Mouse (Mus musculus) spleen, adult 18-20 months (tissue): Measurements from ENCODE around the gene Nudt19.
"Not testable (repeated sequence)": the region's sequence is repeated elsewhere in the genome, so short reads cannot be mapped to it uniquely, and the experiment has no call there.

Experiments
- DNase-seq, 2 experiments: peaks; one replicate each; pipeline ENCODE4 v3.0.0; 2022; ENCODE audit warnings: mixed read lengths in 2 of 2

Gene Nudt19

GRCm38 (mm10) chr7:35564872-35565271 is 8.8 kb upstream of the Nudt19 start:
- not testable (repeated sequence) for DNase-seq

GRCm38 (mm10) chr7:35564067-35564865 is 8.2 kb upstream of the Nudt19 start:
- no peak for DNase-seq

DNA sequence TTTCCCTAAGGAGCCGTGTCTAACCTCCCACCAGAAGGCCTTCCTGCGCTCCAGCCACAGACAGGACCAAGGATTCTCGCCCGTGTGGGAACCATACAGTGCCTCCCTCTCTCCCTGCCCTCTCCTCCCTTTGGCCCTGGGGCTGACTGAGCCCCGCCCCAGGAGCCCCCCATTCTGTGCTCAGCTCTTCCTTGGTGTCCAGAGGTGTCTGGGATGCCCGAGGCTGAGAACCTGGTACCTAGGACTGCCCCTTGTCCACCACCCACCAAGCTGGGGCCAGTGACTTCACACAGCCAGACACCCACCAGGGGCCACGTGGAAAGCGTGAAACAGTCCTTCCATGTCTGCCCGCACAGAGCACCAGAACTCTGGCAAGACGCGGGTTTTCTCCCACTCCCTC is 7.0 kb upstream of the Nudt19 start:
- no peak for DNase-seq

DNA sequence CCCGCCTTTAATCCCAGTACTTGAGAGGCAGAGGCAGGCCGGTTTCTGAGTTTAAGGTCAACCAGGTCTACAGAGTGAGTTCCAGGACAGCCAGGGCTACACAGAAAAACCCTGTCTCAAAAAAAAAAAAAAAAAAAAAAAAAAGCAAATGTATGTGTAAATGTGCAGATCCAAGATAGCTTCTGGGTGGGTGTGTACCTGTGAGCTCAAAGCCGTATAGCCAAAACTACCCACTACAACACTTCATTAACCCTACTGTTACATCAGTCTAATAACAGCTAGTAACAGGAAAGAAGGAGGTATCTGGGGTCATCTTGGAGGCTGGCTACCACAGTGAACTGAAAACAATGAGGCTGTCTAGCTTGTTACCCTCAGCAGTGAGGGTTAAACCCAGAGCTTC is 3.7 kb upstream of the Nudt19 start:
- no peak for DNase-seq

GRCm38 (mm10) chr7:35558681-35559080 is 2.6 kb upstream of the Nudt19 start:
- DNase-seq = no peak

DNA sequence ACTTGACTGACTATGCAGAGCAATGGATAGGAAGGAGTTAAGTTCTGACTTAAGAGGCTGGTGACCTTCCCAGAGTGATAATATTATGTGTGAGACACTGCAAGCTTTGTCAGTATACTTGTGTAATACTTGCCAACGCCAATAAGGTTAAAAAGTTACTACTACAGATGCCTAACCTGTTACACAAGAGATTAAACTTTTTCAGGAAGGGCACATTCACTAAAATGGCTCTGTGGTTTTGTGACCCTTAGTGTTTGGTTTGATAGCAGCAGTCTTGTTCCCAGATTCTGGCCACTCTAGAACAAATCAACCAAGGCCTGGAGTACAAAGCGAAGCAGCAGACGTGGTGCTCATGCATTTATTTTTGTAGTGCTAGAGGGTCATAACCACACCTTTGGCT is 1.5 kb upstream of the Nudt19 start:
- no peak for DNase-seq

DNA sequence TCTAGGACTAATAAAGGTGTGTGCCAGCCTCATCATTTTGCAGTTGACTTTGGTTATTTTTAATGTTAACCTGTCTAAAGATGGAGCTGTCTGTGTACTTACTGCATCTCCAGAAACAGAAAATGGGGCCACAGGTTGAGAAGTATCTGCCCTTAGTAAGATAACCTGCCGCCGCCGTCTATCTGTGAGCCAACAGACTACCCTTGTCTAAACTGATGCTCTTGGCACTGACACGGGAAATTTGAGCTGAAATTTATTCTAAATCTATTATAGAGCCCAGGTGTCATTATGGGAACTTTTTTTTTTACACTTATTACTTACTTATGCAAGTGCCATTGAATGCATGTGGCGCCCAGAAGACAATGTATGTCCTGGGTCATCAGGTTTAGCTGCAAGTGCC is 801 bp upstream of the Nudt19 start:
- no peak for DNase-seq

DNA sequence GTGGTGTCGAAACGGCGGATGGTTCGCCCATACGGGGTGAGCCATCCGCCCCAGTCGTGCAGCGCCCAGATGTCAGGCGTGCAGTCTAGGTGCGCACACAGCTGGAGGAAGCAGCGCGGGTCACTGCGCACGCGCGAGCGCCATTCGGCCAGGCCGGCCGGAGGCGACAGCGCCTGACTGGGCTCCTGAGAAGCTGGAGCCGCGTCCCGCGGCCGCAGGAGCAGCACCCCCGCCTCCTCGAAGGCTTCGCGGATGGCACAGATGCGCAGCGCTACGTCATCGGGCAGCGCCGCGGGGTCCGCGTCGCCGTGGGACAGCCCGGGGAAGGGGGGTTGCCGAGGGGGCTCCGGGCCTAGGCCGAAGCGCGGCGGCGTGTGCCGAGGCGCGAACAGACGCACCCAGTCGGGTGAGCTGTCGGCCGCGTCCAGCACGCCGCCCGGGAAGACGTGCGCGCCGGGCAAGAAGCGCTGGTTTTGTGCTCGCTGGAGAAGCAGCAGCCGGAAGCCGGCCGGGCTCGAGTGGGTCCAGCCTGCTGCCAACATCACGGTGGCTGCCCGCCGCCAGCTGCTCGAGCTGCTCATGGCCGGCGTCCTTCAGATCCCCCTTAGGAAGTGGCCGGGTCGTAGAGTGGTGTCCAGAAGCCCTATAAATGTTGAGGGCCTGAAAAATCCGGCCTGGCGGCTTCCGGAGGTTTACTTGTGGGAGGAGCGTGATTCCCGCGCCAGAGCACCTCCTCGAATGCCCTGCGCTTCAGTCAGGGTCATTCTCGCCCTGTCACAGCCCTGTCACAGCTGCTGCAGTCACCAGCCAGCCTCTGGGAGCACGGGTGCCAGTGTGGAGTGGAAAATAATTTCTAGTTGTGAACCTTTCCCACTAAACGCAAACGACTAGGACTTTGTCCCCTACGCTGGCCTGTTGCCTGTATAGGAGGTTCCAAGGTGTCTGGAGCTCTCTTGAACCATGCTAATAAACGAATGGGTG is 590 bp downstream of the Nudt19 start:
- DNase-seq = peak; percentile 74 to 78

- peak in 1 of 2 experiments; percentile 17 for DNase-seq
Measured at GRCm38 (mm10) chr7:35554605-35555175, 1.4 kb downstream of the Nudt19 start.

DNA sequence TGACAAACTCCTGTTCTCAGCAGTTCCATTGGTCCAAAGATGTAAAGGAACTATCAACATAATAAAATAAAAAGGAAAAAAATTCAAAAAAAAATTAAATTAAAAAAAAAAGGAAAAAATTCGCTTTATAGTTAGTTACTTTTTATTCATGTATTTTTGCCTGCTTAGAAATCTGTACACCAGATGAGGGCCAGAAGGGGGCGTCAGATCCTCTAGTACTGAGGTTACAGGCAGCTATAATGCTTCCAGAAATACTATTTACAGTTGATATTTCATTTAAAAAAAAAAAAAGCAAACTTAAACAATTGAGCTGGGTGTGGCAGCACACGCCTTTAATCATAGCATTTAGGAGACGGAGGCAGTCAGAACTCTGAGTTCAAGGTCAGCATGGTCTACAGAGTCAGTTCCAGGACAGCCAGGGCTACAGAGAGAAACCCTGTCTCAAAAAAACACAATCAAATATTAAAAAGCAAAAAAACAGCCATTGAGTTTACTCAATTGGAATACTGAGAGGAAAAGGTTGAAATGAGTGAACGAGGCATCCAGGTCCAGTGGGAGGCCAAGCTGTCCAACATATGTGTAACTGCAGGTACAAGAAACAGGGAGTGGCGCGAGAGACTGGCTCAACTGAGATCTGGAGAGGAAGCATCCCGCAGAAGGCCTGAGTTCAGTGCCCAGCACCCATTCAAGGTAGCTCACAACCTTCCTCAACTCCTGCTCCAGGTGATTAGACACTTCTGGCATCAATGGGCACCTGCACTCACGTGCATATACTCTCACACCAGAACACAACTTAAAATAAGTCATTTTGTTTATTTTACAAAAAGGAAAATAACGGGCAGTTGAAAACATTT is 2.1 kb downstream of the Nudt19 start:
- peak in 1 of 2 experiments; percentile 34 for DNase-seq

- DNase-seq = peak in 1 of 2 experiments; percentile 35
Measured at GRCm38 (mm10) chr7:35545881-35546280, 10.2 kb downstream of the Nudt19 start.

DNA sequence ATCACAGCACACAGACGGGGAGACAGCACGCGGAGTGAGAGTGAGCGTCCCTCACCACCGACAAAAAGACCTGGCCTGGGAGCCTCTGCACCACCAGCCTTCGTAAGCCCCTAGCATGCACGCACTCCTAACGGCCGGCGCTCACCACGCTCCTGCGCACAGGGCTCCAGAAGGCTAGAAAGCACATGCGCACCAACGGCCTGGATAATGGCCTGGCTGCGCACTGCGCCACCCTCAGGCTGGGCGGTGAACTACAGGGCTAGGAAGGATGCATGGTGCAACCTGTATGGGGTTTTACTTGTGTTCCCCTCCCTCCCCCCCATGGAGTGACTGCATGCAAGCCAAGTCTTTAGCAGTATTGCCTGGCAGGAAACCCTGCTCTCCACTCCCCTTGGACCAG is 18.5 kb downstream of the Nudt19 start, which contains the start of gene Tdrd12:
Gene Tdrd12 (minus strand): TSS at position 184 of the 400 bp plus-strand sequence.
- no peak for DNase-seq

- no peak for DNase-seq
Measured at GRCm38 (mm10) chr7:35535750-35536512, 20.2 kb downstream of the Nudt19 start.

DNA sequence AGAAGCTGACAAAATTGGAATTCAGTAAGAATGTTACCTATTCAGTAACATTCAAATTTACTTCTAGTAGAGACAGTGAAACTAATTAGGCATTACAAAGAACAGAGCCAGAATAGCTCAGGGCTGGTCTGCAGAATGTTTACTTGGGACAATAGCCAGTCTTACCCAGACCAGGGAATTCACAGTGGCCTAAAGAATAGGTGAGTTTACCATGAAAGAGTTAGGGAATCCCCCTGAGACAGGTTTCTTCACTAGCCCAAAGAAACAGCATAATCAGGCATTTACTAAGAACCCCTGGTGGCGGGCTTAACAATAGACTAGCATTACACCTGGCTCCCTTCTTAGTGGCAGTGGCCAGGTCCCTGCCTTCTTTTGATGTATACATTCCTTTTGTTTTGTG is 25.6 kb downstream of the Nudt19 start:
- DNase-seq = not testable (repeated sequence)

DNA sequence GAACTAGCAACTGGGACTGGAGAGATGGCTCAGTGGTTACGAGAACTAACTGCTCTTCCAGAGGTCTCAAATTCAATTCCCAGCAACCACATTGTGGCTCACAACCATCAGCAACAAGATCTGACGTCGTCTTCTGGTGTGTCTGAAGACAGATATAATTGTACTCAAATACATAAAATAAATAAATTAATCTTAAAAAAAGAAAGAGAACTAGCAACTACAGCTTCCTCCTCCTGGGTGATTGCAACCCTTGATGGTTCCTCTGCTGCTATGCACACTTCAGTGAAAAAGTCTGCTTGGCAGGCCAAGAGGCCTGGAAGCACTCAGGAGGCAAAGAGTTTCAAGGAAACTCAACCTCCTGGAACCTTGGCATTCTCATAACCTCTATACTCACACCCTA is 26.1 kb downstream of the Nudt19 start:
- no peak for DNase-seq

DNA sequence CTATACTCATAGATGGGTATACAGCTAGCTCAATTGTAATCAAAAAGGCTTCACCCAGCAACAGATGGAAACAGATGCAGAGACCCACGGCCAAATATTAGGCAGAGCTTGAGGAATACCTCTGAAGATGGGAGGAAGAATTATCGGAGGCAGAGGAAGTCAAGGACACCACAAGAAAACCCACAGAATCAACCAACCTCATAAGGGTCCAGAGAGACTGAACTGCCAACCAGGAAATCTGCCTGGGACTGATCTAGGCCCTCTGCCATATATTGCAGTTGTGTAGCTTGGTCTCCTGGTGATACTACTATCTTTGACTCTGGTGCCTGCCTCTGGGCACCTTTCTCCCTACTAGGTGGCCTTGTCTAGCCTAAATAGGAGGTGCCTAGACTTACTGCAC is 29.3 kb downstream of the Nudt19 start:
- DNase-seq = no peak

- DNase-seq = no peak
Measured at GRCm38 (mm10) chr7:35501995-35502394, 54.1 kb downstream of the Nudt19 start.

- no peak for DNase-seq
Measured at GRCm38 (mm10) chr7:35497516-35497915, 58.6 kb downstream of the Nudt19 start.
